Mouse (Mus musculus): ENCODE data around the gene Fabp6. TPM values are rescaled to one million over a fixed set of nuclear protein-coding genes. Genes with fewer than 3 reads are reported as not detected.

The Fabp6 gene
- 1.1 and 1.2 TPM in 2 replicates for polyA plus RNA-seq (2015; fragmentation: Nextera tagmentation; extraction: Ambion mirVana)

DNA sequence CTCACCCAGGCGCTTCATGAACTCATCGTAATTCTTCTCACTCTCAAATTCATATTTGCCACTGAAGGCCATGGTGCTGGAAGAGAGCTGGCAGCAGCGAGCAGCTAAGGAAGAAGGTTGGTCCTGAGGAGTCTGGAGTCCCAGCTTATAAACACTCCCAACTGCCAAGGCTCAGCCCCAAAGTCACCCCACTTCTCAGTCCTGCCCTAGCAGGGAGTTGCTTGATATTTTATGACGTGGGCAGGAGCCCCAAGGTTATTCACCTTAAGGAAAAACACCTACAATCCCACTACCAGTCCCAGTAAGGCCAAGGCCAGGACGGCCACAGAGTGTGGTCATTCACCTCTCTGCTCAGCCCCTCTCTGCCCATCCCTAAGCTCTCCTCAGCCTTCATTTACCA, at the start of gene Fabp6:
Gene Fabp6, minus strand, starts transcription at position 101 of the 400 bp plus-strand sequence.
- 85% methylated on average over 5 of the region's 5 CpGs for WGBS

DNA sequence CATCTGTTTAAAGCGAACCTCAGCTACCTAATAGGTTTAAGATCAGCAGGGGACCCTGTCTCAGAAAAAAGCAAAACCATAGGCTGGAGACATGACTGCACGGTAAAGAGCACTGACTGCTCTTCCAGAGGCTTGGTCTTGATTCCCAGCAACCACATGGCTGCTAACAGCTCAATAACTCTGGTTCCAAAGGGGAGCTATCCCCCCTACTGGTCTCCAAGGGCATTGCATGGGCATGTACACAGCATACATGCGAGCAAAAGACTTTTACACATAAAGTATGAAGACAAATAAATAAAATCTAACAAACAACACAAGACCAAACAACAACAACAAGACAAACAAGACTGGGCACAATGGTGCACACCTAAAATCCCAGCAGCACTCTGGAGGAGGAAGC, 43.9 kb upstream of the Fabp6 start:
- Histone ChIP-seq H3K4me1 (peaks cover 13% of the 10 kb centered on the region), H3K27me3 (no peaks in the 10 kb centered on the region), H3K36me3 (no peaks in the 10 kb centered on the region), H3K27ac (replicated peaks) (no peak overlapping the region), H3K9me3 (replicated peaks) (no peaks in the 10 kb centered on the region), H3K4me3 (replicated peaks) (no peak overlapping the region), H3K4me2 (replicated peaks) (no peak overlapping the region), H3K9ac (no peak overlapping the region)
- no peak for ATAC-seq (ENCODE audit: insufficient number of reproducible peaks, low FRiP score, low TSS enrichment, low read depth)
- WGBS: 87% methylated on average over 3 of the region's 3 CpGs

More for the DNA sequence above, at the start of gene Fabp6:
- Histone ChIP-seq H3K4me2 (replicated peaks) (no peak within 1 kb of the TSS), H3K4me3 (replicated peaks) (no peak within 1 kb of the TSS), H3K9ac (no peak within 1 kb of the TSS), H3K9me3 (replicated peaks) (no peaks in the 10 kb centered on the region), H3K27me3 (no peaks in the 10 kb centered on the region), H3K4me1 (no peaks in the 10 kb centered on the region), H3K27ac (replicated peaks) (no peak within 1 kb of the TSS), H3K36me3 (no peaks in the 10 kb centered on the region)
- ATAC-seq (ENCODE audit: insufficient number of reproducible peaks, low FRiP score, low TSS enrichment, low read depth): no peak

DNA sequence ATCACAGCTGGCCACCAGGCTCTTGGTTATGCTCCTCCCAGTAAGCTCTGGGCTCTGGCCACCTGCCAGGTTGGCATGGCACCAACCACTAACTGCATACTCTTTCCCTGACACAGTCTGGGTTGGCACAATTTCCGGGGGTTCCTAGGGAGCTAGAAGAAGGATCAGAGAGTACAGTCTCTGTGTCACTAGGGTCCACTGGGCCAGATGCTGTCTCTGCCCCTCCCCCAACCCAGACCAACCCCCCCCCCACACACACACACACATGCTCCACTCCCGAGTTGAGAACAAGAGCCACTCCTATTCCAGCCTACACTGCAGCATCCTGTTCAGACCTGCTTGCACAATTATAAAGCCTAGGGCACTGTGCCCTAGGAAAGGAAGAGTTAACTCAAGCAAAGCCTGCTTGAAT, 41.8 kb upstream of the Fabp6 start:
- Histone ChIP-seq H3K4me1 (peaks cover 13% of the 10 kb centered on the region), H3K27ac (replicated peaks) (peak overlapping the region; percentile 75), H3K9me3 (replicated peaks) (no peaks in the 10 kb centered on the region), H3K36me3 (no peaks in the 10 kb centered on the region), H3K27me3 (no peaks in the 10 kb centered on the region), H3K4me2 (replicated peaks) (0 out of 2 replicates have a peak overlapping the region, but pooled peaks have one; percentile 15), H3K9ac (no peak overlapping the region), H3K4me3 (replicated peaks) (no peak overlapping the region)
- ATAC-seq (ENCODE audit: insufficient number of reproducible peaks, low FRiP score, low TSS enrichment, low read depth): peak; percentile 85
- 4% methylated on average over 2 of the region's 2 CpGs for WGBS

DNA sequence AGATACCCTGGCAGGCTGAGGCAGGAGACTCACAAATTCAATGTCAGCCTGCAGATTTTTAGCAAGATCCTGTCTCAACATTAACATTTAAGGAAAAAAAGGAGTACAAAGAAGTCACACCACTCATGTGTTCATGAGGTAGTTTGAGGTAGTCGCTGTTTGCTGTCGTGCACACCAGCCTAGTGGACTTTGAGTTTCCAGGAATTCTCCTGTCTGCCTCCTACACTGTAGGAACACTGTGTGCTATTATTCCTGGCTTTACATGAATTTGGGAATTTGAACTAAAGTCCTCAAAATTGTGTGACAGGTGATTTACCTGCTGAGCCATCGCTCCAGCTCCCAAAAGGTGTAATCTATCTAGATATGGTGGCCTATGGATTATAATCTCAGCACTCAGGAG, 37.1 kb upstream of the Fabp6 start:
- H3K36me3 ChIP-seq: no peaks in the 10 kb centered on the region
- no peaks in the 10 kb centered on the region for H3K27me3 ChIP-seq
- H3K4me3 ChIP-seq (replicated peaks): no peak overlapping the region
- peaks cover 16% of the 10 kb centered on the region for H3K4me1 ChIP-seq
- no peaks in the 10 kb centered on the region for H3K9me3 ChIP-seq (replicated peaks)
- WGBS: 94% methylated on average over 3 of the region's 3 CpGs
- H3K4me2 ChIP-seq (replicated peaks): no peak overlapping the region
- no peak overlapping the region for H3K27ac ChIP-seq (replicated peaks)
- ATAC-seq (ENCODE audit: insufficient number of reproducible peaks, low FRiP score, low TSS enrichment, low read depth): no peak
- H3K9ac ChIP-seq: no peak overlapping the region

DNA sequence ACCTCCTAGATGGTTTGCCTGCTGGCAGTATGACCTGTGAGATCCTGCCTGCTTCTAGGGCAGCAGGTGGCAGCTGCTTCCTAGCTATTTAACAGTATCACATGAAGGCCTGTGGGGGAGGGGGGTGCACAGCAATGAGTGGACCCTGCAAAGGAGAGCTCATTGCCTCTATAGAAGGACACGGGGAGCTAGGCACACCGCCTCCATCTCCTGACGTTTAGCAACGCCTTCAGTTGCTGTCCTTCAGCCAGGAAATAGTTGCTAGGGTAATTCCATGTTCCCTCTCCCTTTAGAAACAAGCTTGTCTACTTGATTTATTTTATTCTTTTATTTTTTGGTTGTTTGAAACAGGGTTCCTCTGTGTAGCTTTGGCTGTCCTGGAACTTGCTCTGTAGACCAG, 35.4 kb upstream of the Fabp6 start:
- H3K4me2 ChIP-seq (replicated peaks): no peak overlapping the region
- no peak for ATAC-seq (ENCODE audit: insufficient number of reproducible peaks, low FRiP score, low TSS enrichment, low read depth)
- H3K27ac ChIP-seq (replicated peaks): no peak overlapping the region
- H3K9ac ChIP-seq: no peak overlapping the region
- H3K9me3 ChIP-seq (replicated peaks): no peaks in the 10 kb centered on the region
- 83% methylated on average over 4 of the region's 4 CpGs for WGBS
- no peaks in the 10 kb centered on the region for H3K27me3 ChIP-seq
- no peak overlapping the region for H3K4me3 ChIP-seq (replicated peaks)
- no peaks in the 10 kb centered on the region for H3K36me3 ChIP-seq
- H3K4me1 ChIP-seq: peaks cover 7% of the 10 kb centered on the region

DNA sequence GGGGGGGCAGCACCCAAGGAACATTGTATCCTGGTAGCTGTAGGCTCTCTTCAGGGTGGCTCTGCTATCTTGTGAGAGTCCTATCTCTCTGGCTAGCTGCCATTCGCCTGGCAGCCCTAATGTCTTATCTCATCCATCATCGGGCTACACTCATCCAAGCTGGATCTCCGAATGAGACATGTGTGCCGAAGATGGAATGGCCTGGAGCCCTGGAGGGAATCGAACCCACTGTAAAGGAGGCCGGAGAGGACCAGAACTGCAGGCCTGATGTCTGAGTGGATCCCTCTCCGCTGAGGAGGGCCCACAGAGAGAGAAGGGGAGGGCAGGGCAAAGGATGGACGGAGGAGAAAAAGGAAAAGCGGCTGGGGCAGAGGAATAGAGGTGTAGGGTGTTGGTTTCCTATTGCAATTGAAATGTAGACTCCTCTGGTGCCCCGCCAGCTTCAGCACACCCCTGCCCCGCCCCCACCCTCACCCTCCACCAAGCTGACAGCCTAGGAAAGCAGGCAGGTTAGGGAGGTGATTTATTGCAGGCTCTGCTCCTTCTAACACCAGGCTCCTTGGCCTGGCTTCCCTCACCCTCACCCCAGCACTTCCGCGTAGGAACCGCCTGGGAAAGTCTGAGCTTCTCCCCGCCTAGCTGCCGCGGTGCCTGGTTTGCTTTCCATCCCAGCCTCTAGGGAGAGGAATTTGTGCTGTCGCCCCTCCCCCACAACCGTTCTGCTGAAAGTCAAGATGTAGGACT, 32.5 kb upstream of the Fabp6 start:
- Histone ChIP-seq H3K4me2 (replicated peaks) (peak overlapping the region; percentile 29), H3K27me3 (no peaks in the 10 kb centered on the region), H3K4me3 (replicated peaks) (no peak overlapping the region), H3K9ac (no peak overlapping the region), H3K9me3 (replicated peaks) (no peaks in the 10 kb centered on the region), H3K4me1 (peaks cover 7% of the 10 kb centered on the region), H3K36me3 (no peaks in the 10 kb centered on the region), H3K27ac (replicated peaks) (no peak overlapping the region)
- ATAC-seq (ENCODE audit: insufficient number of reproducible peaks, low FRiP score, low TSS enrichment, low read depth): peak; percentile 54; the same call in 1 of the 2 replicates
- WGBS: 17% methylated on average over 19 of the region's 19 CpGs

DNA sequence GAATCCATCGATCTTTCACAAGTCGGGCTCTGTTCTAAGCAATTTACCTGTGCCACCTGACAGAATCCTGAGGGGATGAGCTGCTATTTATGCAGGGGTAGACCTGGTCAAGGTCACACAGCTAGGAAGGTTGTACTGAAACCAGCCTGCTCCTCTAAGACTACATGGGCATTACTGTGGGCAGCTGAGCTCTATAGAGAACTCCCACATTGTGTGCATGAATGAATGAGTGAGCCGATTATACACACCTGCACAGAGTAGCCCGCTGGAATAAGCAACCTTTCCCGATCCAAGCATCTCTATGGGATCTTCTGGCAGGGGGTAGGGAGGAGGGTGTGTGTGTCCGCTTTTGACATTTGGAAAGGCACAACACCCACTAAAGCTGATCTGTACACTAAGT, 31.8 kb upstream of the Fabp6 start:
- H3K4me2 ChIP-seq (replicated peaks): no peak overlapping the region
- no peaks in the 10 kb centered on the region for H3K9me3 ChIP-seq (replicated peaks)
- no peaks in the 10 kb centered on the region for H3K27me3 ChIP-seq
- no peak overlapping the region for H3K4me3 ChIP-seq (replicated peaks)
- H3K27ac ChIP-seq (replicated peaks): no peak overlapping the region
- no peaks in the 10 kb centered on the region for H3K36me3 ChIP-seq
- WGBS: 83% methylated on average over 6 of the region's 6 CpGs
- no peak overlapping the region for H3K9ac ChIP-seq
- H3K4me1 ChIP-seq: peaks cover 7% of the 10 kb centered on the region
- ATAC-seq (ENCODE audit: insufficient number of reproducible peaks, low FRiP score, low TSS enrichment, low read depth): 0 out of 2 replicates have a peak, but pooled peaks have one; percentile 20

DNA sequence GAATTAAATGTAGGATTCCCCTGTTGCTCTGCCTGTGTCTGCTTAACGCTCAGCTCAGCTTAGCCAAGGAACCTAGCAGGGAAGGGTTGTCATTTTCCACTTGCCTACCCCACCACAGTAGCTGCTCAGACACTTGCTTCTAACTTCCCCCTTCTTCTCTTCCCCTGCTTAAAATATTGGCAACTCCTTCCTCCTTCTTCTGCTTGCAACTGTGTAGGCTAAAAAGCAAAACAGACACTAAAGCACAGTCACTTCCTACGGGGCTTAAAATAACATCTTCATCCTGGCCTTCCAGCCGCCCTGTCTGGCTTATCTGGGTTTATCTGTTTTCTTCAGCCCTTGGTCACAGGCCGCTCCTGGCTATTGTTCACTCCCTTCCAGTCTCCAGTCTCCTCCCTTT, 31.2 kb upstream of the Fabp6 start:
- Histone ChIP-seq H3K9ac (no peak overlapping the region), H3K4me2 (replicated peaks) (no peak overlapping the region), H3K4me1 (peaks cover 7% of the 10 kb centered on the region), H3K9me3 (replicated peaks) (no peaks in the 10 kb centered on the region), H3K27ac (replicated peaks) (no peak overlapping the region), H3K4me3 (replicated peaks) (no peak overlapping the region), H3K27me3 (no peaks in the 10 kb centered on the region), H3K36me3 (no peaks in the 10 kb centered on the region)
- no peak for ATAC-seq (ENCODE audit: insufficient number of reproducible peaks, low FRiP score, low TSS enrichment, low read depth)
- 44% methylated on average over 4 of the region's 4 CpGs for WGBS

DNA sequence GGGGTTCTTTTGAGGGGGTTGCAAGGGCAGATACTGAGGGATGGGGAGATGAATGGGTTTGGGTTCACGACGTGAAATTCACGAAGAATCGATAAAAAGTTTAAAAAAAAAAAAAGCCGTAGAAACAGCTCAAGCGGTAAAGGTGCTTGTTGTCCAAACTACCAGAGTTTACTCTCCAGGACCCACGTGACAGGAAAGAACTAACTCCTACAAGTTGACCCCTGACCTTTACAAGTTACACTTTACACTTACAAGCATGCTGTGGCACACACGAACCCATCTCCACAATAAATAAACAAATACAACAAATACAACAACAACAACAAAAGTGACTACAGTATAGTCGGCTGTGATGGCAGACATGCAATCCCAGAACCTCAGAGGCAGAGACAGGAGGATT, 30.3 kb upstream of the Fabp6 start:
- Histone ChIP-seq H3K9me3 (replicated peaks) (no peaks in the 10 kb centered on the region), H3K9ac (no peak overlapping the region), H3K4me1 (peaks cover 15% of the 10 kb centered on the region), H3K4me3 (replicated peaks) (no peak overlapping the region), H3K36me3 (no peaks in the 10 kb centered on the region), H3K4me2 (replicated peaks) (no peak overlapping the region), H3K27ac (replicated peaks) (no peak overlapping the region), H3K27me3 (no peaks in the 10 kb centered on the region)
- 81% methylated on average over 9 of the region's 9 CpGs for WGBS
- ATAC-seq (ENCODE audit: insufficient number of reproducible peaks, low FRiP score, low TSS enrichment, low read depth): no peak

DNA sequence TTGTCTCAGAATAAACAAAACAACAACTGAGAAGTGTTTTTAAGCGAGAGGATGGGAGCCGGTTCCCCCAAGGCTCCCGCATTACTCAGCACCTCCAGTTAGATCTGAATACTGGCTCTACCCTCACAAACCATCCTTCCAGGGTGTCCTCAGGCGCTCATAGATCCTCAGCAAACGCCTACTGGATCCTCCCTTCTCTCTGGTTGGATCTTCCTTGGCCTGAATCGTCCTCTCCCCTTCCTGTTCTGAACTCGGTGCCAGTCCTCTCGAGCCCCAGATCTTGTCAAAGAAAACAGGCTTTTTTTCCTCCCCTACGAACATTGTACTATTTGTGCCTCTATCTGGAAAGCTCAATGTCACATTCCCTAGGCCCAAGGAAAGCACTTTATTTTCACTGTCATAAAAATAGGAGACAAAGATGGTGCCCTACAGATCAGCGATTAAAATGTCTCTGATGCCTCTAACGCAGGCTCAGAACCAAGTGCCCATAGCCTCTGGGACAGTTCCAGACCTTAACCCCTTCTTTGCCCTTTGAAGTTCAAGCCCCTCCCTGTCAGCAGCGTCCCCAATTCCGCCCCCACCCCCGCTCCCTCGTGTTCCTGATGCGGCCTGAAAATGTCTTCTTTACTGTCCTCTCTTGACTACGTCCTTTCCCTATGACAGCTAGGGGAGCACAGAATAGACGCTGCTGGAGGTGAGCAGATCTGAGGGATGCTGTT, 25.7 kb upstream of the Fabp6 start:
- peaks cover 14% of the 10 kb centered on the region for H3K4me1 ChIP-seq
- H3K27me3 ChIP-seq: no peaks in the 10 kb centered on the region
- no peaks in the 10 kb centered on the region for H3K36me3 ChIP-seq
- H3K4me3 ChIP-seq (replicated peaks): no peak overlapping the region; the same call in 1 of the 2 replicates
- no peaks in the 10 kb centered on the region for H3K9me3 ChIP-seq (replicated peaks)
- H3K27ac ChIP-seq (replicated peaks): 0 out of 2 replicates have a peak overlapping the region, but pooled peaks have one; percentile 2
- WGBS: 26% methylated on average over 18 of the region's 18 CpGs
- peak overlapping the region; percentile 38 for H3K4me2 ChIP-seq (replicated peaks)
- ATAC-seq (ENCODE audit: insufficient number of reproducible peaks, low FRiP score, low TSS enrichment, low read depth): no peak
- H3K9ac ChIP-seq: no peak overlapping the region

DNA sequence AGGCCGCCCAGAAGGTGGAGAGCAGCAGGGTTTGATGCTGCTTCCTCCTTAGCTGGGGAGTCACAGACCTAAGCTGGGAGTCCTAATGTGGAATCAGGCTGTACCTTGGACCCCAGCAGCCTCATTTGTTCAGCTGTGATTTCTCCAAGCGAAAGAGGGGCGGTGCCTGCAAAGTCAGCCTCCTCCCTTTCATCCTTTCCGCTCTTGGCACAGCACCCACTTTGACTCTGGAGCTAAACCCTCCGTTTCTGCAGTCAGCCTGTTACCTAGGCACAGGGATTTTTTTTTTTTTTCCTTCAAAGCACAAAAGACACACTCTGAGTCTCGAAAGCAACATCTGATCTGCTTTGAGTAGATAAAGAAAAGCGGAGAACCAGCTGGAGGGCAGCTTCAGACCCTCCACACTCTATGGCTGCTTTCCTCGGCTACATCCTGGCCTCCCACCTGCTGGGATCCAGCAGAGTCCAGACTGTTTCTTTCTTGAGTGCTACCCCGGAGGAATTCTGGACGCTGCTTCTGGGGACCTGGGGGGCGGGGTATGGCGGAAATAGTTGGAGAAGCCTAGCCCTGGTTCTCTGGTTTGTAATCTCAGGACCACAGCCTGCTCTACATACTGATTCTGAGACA, 25.1 kb upstream of the Fabp6 start:
- Histone ChIP-seq H3K9ac (no peak overlapping the region), H3K4me2 (replicated peaks) (peak overlapping the region; percentile 38), H3K27ac (replicated peaks) (0 out of 2 replicates have a peak overlapping the region, but pooled peaks have one; percentile 2), H3K4me1 (peaks cover 14% of the 10 kb centered on the region), H3K9me3 (replicated peaks) (no peaks in the 10 kb centered on the region), H3K36me3 (no peaks in the 10 kb centered on the region), H3K4me3 (replicated peaks) (peak overlapping the region; percentile 8), H3K27me3 (no peaks in the 10 kb centered on the region)
- no peak for ATAC-seq (ENCODE audit: insufficient number of reproducible peaks, low FRiP score, low TSS enrichment, low read depth)
- 10% methylated on average over 12 of the region's 12 CpGs for WGBS

Measured in embryonic facial prominence, embryonic 15.5 days (tissue).